In the genomic region with DNA sequence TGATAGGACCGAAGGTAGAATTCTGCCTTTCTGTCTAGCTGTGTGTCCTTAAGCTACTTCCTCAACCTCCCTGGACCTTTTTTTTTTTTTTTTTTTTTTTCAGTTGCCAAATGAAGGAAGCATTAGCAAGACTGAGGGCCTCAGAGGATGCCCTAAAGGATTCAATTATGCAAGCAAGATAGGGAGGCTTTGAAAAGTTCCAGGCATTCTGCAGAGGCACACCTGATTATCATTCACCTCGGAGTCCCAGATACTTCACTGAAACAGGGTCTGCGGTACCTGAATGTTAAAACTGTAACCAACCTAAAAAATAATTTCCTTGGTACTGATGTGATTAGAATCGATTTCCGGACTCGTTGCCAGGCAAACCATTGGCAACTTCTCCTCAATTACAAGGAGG, we compare ENCODE assay signal across 11 mouse cellular contexts. TPM values are rescaled to one million over a fixed set of nuclear protein-coding genes. Genes with fewer than 3 reads are reported as not detected.
DNase-seq lines count a peak whose midpoint lies in the region; ATAC-seq and TF ChIP-seq lines count a peak whose summit lies in the region.
"Had no signal": no experiment of that assay in that cellular context is flagged by ENCODE, and none has a peak within 500 bp of the region (broad histone marks: within the 10 kb centered on the region; RNA-seq: fewer than 3 reads in every experiment).

No protein-coding gene starts in this region.

- H3K4me2 ChIP-seq in heart, embryonic 12.5 days, result peak overlapping the region; percentile 67
- H3K4me2 ChIP-seq in forebrain, embryonic 14.5 days (ENCODE audit: low read length), result peak overlapping the region; percentile 59

- intact Hi-C loops in heart, adult 2 months (cut with DNase I), result no loop called here

- H3K9ac ChIP-seq in heart, embryonic 12.5 days, result no peak overlapping the region
- H3K9ac ChIP-seq in heart, adult 2 months (ENCODE audit: low read depth, low read length), result no peak overlapping the region
- no peak overlapping the region for H3K9ac ChIP-seq in ES-E14 (ENCODE audit: insufficient read depth, low read depth, low read length, poor library complexity, severe bottlenecking)
- H3K9ac ChIP-seq in forebrain, embryonic 14.5 days (ENCODE audit: low read length), result peak overlapping the region; percentile 50

- peak overlapping the region; percentile 32 for H3K4me3 ChIP-seq in heart, embryonic 12.5 days
- H3K4me3 ChIP-seq in heart, adult 2 months, result no peak overlapping the region
- no peak overlapping the region for H3K4me3 ChIP-seq in ES-E14 (ENCODE audit: insufficient read depth in 1 of 2, low read depth in 1 of 2, low read length in 2 of 2, poor library complexity in 1 of 2, severe bottlenecking in 1 of 2)
- H3K4me3 ChIP-seq in forebrain, embryonic 14.5 days (ENCODE audit: low read depth, low read length), result peak overlapping the region; percentile 31
- H3K4me3 ChIP-seq in midbrain, embryonic 10.5 days, result peak overlapping the region; percentile 47

- DNase-seq in heart, adult 2 months, result no peak
- DNase-seq in ES-E14 (ENCODE audit: low read depth, low spot score), result no peak
- DNase-seq in forebrain, embryonic 14.5 days (ENCODE audit: low spot score), result no peak
- DNase-seq in midbrain, embryonic 10.5 days (ENCODE audit: low spot score), result no peak
- no peak for DNase-seq in layer of hippocampus, adult 9-10 months (ENCODE audit: low spot score)
- DNase-seq in urinary bladder, postnatal 14 days (ENCODE audit: low spot score), result no peak
- DNase-seq: kidney, adult 11 months; lung, postnatal 36 days had no signal

- no peak overlapping the region for H3K27ac ChIP-seq in heart, embryonic 12.5 days (ENCODE audit: poor library complexity, severe bottlenecking)
- H3K27ac ChIP-seq in heart, adult 2 months, result no peak overlapping the region
- H3K27ac ChIP-seq in ES-E14 (ENCODE audit: insufficient read depth, low read depth, low read length, poor library complexity, severe bottlenecking), result no peak overlapping the region
- no peak overlapping the region for H3K27ac ChIP-seq in forebrain, embryonic 14.5 days (ENCODE audit: low read depth, low read length)
- H3K27ac ChIP-seq in midbrain, embryonic 10.5 days (replicated peaks), result peak overlapping the region; percentile 55; the same call in 1 of the 2 replicates

- H3K36me3 ChIP-seq in heart, embryonic 12.5 days, result no peaks in the 10 kb centered on the region
- no peaks in the 10 kb centered on the region for H3K36me3 ChIP-seq in heart, adult 2 months (ENCODE audit: control insufficient read depth, insufficient read depth, low read length)
- no peaks in the 10 kb centered on the region for H3K36me3 ChIP-seq in ES-E14 (ENCODE audit: control insufficient read depth, insufficient read depth, low read length, poor library complexity, severe bottlenecking)
- no peaks in the 10 kb centered on the region for H3K36me3 ChIP-seq in forebrain, embryonic 14.5 days (ENCODE audit: control insufficient read depth, insufficient read depth, low read length)
- H3K36me3 ChIP-seq in midbrain, embryonic 10.5 days, result no peaks in the 10 kb centered on the region

- TF ChIP-seq POLR2A in heart, adult 2 months (IDR thresholded peaks at IDR 0.05; ENCODE audit: insufficient read depth, low read depth, low read length), result no peak

- 23% methylated on average over 6 of the region's 6 CpGs for WGBS in heart, embryonic 12.5 days
- 21% methylated on average over 6 of the region's 6 CpGs for WGBS in heart, adult 2 months
- WGBS in forebrain, embryonic 14.5 days, result 5% methylated on average over 6 of the region's 6 CpGs
- 25% methylated on average over 6 of the region's 6 CpGs for WGBS in midbrain, embryonic 10.5 days

- TF ChIP-seq CTCF in heart, adult 2 months (IDR thresholded peaks at IDR 0.05), result no peak

- H3K4me1 ChIP-seq in heart, embryonic 12.5 days (replicated peaks), result 0 out of 2 replicates have a peak, but pooled peaks cover 6% of the 10 kb centered on the region
- H3K4me1 ChIP-seq in heart, adult 2 months (ENCODE audit: control insufficient read depth, insufficient read depth, low read length), result no peaks in the 10 kb centered on the region
- no peaks in the 10 kb centered on the region for H3K4me1 ChIP-seq in ES-E14 (ENCODE audit: control insufficient read depth in 2 of 2, insufficient read depth in 2 of 2, low read length in 2 of 2, poor library complexity in 1 of 2)
- peaks cover 20% of the 10 kb centered on the region for H3K4me1 ChIP-seq in forebrain, embryonic 14.5 days (ENCODE audit: control insufficient read depth, insufficient read depth, low read length)
- peaks cover 28% of the 10 kb centered on the region for H3K4me1 ChIP-seq in midbrain, embryonic 10.5 days

- H3K9me3 ChIP-seq in heart, embryonic 12.5 days (replicated peaks), result no peaks in the 10 kb centered on the region
- no peaks in the 10 kb centered on the region for H3K9me3 ChIP-seq in ES-E14 (ENCODE audit: control insufficient read depth, insufficient read depth, low read depth, low read length)
- no peaks in the 10 kb centered on the region for H3K9me3 ChIP-seq in forebrain, embryonic 14.5 days (replicated peaks; ENCODE audit: control insufficient read depth, low read length)
- no peaks in the 10 kb centered on the region for H3K9me3 ChIP-seq in midbrain, embryonic 10.5 days (replicated peaks)

- no peak for ATAC-seq in heart, embryonic 12.5 days (ENCODE audit: insufficient number of reproducible peaks, low FRiP score)
- ATAC-seq in forebrain, embryonic 14.5 days, result peak; percentile 17; the same call in 1 of the 2 replicates
- ATAC-seq in granulocyte monocyte progenitor cell, adult 5-6 weeks (replicated peaks; ENCODE audit: poor library complexity, severe bottlenecking), result no peak

- no peaks in the 10 kb centered on the region for H3K79me2 ChIP-seq in heart, adult 2 months (replicated peaks; ENCODE audit: control insufficient read depth, insufficient read depth, low read length)

- no peak for TF ChIP-seq EP300 in heart, adult 2 months (IDR thresholded peaks at IDR 0.05; ENCODE audit: insufficient read depth, low read depth, low read length)

- in situ Hi-C loops in ES-E14 (cut with MboI; ENCODE audit: low sequenced_read_pairs in 2 of 2, unreplicated experiment in 2 of 2), result no loop called here

- H3K27me3 ChIP-seq in heart, embryonic 12.5 days (replicated peaks), result no peaks in the 10 kb centered on the region
- no peaks in the 10 kb centered on the region; the same call in 1 of the 2 replicates for H3K27me3 ChIP-seq in heart, adult 2 months (ENCODE audit: control insufficient read depth, insufficient read depth, low read length)
- H3K27me3 ChIP-seq in forebrain, embryonic 14.5 days (replicated peaks; ENCODE audit: control insufficient read depth, insufficient read depth, low read length), result no peaks in the 10 kb centered on the region
- no peaks in the 10 kb centered on the region for H3K27me3 ChIP-seq in midbrain, embryonic 10.5 days (ENCODE audit: low read depth, poor library complexity, severe bottlenecking)

TF ChIP-seq in ES-E14, 5 proteins besides CTCF, POLR2A, EP300 and RAD21:
- TF ChIP-seq MAFK (IDR thresholded peaks at IDR 0.05; ENCODE audit: insufficient read depth, low read depth, low read length), result no peak
- no peak for TF ChIP-seq HCFC1 (IDR thresholded peaks at IDR 0.05; ENCODE audit: borderline replicate concordance, insufficient read depth, low read length)
- TF ChIP-seq ZC3H11A (IDR thresholded peaks at IDR 0.05; ENCODE audit: borderline replicate concordance, low read depth, low read length), result no peak
- 0 out of 2 replicates have a peak, but pooled peaks have one; percentile 30 for TF ChIP-seq ZNF384 (IDR thresholded peaks at IDR 0.05; ENCODE audit: low read depth, low read length)
- TF ChIP-seq CHD2 (IDR thresholded peaks at IDR 0.05; ENCODE audit: low read depth, low read length), result no peak

RNA-seq across cellular contexts. Expression of a gene that starts 10.0 kb away (rescaled TPM):
- 0.33 and 0.70 TPM in 2 replicates for polyA plus RNA-seq in heart, embryonic 12.5 days (2016; fragmentation: Nextera tagmentation; extraction: Ambion mirVana)
- total RNA-seq in heart, adult 2 months (2021), result not detected
- 0.06 TPM in 1 of 2 replicates, not detected in the other for polyA plus RNA-seq in heart, adult 2 months (2012; rRNA removed)
- not detected in 2 replicates for total RNA-seq in ES-E14 (2012; rRNA removed)
- 61.1 and 78.8 TPM in 2 replicates for polyA plus RNA-seq in forebrain, embryonic 14.5 days (2014; fragmentation: Nextera tagmentation; extraction: Ambion mirVana)
- 2.5 and 8.1 TPM in 2 replicates for polyA plus RNA-seq in midbrain, embryonic 10.5 days (2016; fragmentation: Nextera tagmentation; extraction: Ambion mirVana)
- total RNA-seq in granulocyte monocyte progenitor cell, adult 5-6 weeks (2014; fragmentation: Nextera tagmentation), result not detected in 2 replicates
- not detected in 2 replicates for total RNA-seq in granulocyte monocyte progenitor cell, adult 5-6 weeks (2017)
- polyA plus RNA-seq: C2C12 had no signal

Comparison
In these comparisons a context has a peak if more than half of its experiments do, and no peak if none do; other contexts are left out.
1. H3K4me3 ChIP-seq: peak in heart, embryonic 12.5 days (single experiment), forebrain, embryonic 14.5 days (single experiment) and midbrain, embryonic 10.5 days (single experiment); none in heart, adult 2 months (single experiment) and ES-E14 (0 of 2).